Mouse (Mus musculus): ENCODE data around the gene Ror1. TPM values are rescaled to one million over a fixed set of nuclear protein-coding genes. Genes with fewer than 3 reads are reported as not detected.

Ror1 gene
- total and polyA plus RNA-seq, 2 experiments from 2014 or later: 10.3 to 17.5 TPM

- Histone ChIP-seq H3K27me3 (ENCODE audit: control insufficient read depth, insufficient read depth, low read length) (no peaks in the 10 kb centered on the region), H3K27ac (ENCODE audit: low read depth) (no peak overlapping the region), H3K9me3 (replicated peaks; ENCODE audit: control insufficient read depth, low read length) (no peaks in the 10 kb centered on the region), H3K4me1 (ENCODE audit: control insufficient read depth, insufficient read depth) (no peaks in the 10 kb centered on the region), H3K36me3 (replicated peaks; ENCODE audit: control insufficient read depth, insufficient read depth, low read length) (no peaks in the 10 kb centered on the region), H3K4me3 (ENCODE audit: low read depth, low read length) (no peak overlapping the region), H3K4me2 (ENCODE audit: low read depth, low read length) (no peak overlapping the region), H3K9ac (replicated peaks; ENCODE audit: low read depth, low read length) (no peak overlapping the region)
- TF ChIP-seq EP300 (IDR thresholded peaks at IDR 0.05; ENCODE audit: low read depth): no peak
- no peak for TF ChIP-seq CTCF (IDR thresholded peaks at IDR 0.05; ENCODE audit: low read depth)
- ATAC-seq (ENCODE audit: insufficient read depth, low read depth): no peak
- 89% methylated on average over 4 of the region's 4 CpGs for WGBS
- no peak for DNase-seq (ENCODE audit: low spot score)
Measured at GRCm38 (mm10) chr4:100273807-100274480, 178.4 kb downstream of the Ror1 start.

GRCm38 (mm10) chr4:100276482-100276881 lies 180.9 kb downstream of the Ror1 start:
- no peaks in the 10 kb centered on the region for H3K9me3 ChIP-seq (replicated peaks; ENCODE audit: control insufficient read depth, low read length)
- no peak overlapping the region for H3K9ac ChIP-seq (replicated peaks; ENCODE audit: low read depth, low read length)
- H3K4me1 ChIP-seq (ENCODE audit: control insufficient read depth, insufficient read depth): no peaks in the 10 kb centered on the region
- no peaks in the 10 kb centered on the region for H3K27me3 ChIP-seq (ENCODE audit: control insufficient read depth, insufficient read depth, low read length)
- TF ChIP-seq EP300 (IDR thresholded peaks at IDR 0.05; ENCODE audit: low read depth) (no peak), CTCF (IDR thresholded peaks at IDR 0.05; ENCODE audit: low read depth) (no peak)
- 74% methylated on average over 7 of the region's 7 CpGs for WGBS
- no peak overlapping the region for H3K4me2 ChIP-seq (ENCODE audit: low read depth, low read length)
- H3K4me3 ChIP-seq (ENCODE audit: low read depth, low read length): no peak overlapping the region
- DNase-seq (ENCODE audit: low spot score) (no peak), ATAC-seq (ENCODE audit: insufficient read depth, low read depth) (no peak)
- no peak overlapping the region for H3K27ac ChIP-seq (ENCODE audit: low read depth)
- no peaks in the 10 kb centered on the region for H3K36me3 ChIP-seq (replicated peaks; ENCODE audit: control insufficient read depth, insufficient read depth, low read length)

- no peaks in the 10 kb centered on the region for H3K4me1 ChIP-seq (ENCODE audit: control insufficient read depth, insufficient read depth)
- H3K36me3 ChIP-seq (replicated peaks; ENCODE audit: control insufficient read depth, insufficient read depth, low read length): no peaks in the 10 kb centered on the region
- no peak overlapping the region for H3K4me2 ChIP-seq (ENCODE audit: low read depth, low read length)
- ATAC-seq (ENCODE audit: insufficient read depth, low read depth) (no peak), DNase-seq (ENCODE audit: low spot score) (no peak)
- no peak overlapping the region for H3K9ac ChIP-seq (replicated peaks; ENCODE audit: low read depth, low read length)
- H3K27me3 ChIP-seq (ENCODE audit: control insufficient read depth, insufficient read depth, low read length): no peaks in the 10 kb centered on the region
- no peak for TF ChIP-seq EP300 (IDR thresholded peaks at IDR 0.05; ENCODE audit: low read depth)
- TF ChIP-seq CTCF (IDR thresholded peaks at IDR 0.05; ENCODE audit: low read depth): no peak
- H3K27ac ChIP-seq (ENCODE audit: low read depth): no peak overlapping the region
- WGBS: 65% methylated on average over 1 of the region's 1 CpGs
- H3K9me3 ChIP-seq (replicated peaks; ENCODE audit: control insufficient read depth, low read length): no peaks in the 10 kb centered on the region
- H3K4me3 ChIP-seq (ENCODE audit: low read depth, low read length): no peak overlapping the region
Measured at GRCm38 (mm10) chr4:100276970-100277369, 181.4 kb downstream of the Ror1 start.

- ATAC-seq (ENCODE audit: insufficient read depth, low read depth): no peak
- no peaks in the 10 kb centered on the region for H3K36me3 ChIP-seq (replicated peaks; ENCODE audit: control insufficient read depth, insufficient read depth, low read length)
- 74% methylated on average over 8 of the region's 8 CpGs for WGBS
- TF ChIP-seq CTCF (IDR thresholded peaks at IDR 0.05; ENCODE audit: low read depth): no peak
- no peak overlapping the region for H3K4me3 ChIP-seq (ENCODE audit: low read depth, low read length)
- H3K9ac ChIP-seq (replicated peaks; ENCODE audit: low read depth, low read length): no peak overlapping the region
- H3K27me3 ChIP-seq (ENCODE audit: control insufficient read depth, insufficient read depth, low read length): no peaks in the 10 kb centered on the region
- H3K4me1 ChIP-seq (ENCODE audit: control insufficient read depth, insufficient read depth): 0 out of 2 replicates have a peak, but pooled peaks cover 12% of the 10 kb centered on the region
- no peaks in the 10 kb centered on the region for H3K9me3 ChIP-seq (replicated peaks; ENCODE audit: control insufficient read depth, low read length)
- no peak overlapping the region for H3K27ac ChIP-seq (ENCODE audit: low read depth)
- DNase-seq (ENCODE audit: low spot score): no peak
- no peak overlapping the region for H3K4me2 ChIP-seq (ENCODE audit: low read depth, low read length)
Measured at GRCm38 (mm10) chr4:100283171-100283880, 187.7 kb downstream of the Ror1 start.

- DNase-seq (ENCODE audit: low spot score) (peak; percentile 54), ATAC-seq (ENCODE audit: insufficient read depth, low read depth) (peak; percentile 89)
- 0 out of 2 replicates have a peak, but pooled peaks cover 12% of the 10 kb centered on the region for H3K4me1 ChIP-seq (ENCODE audit: control insufficient read depth, insufficient read depth)
- H3K36me3 ChIP-seq (replicated peaks; ENCODE audit: control insufficient read depth, insufficient read depth, low read length): no peaks in the 10 kb centered on the region
- no peak overlapping the region for H3K9ac ChIP-seq (replicated peaks; ENCODE audit: low read depth, low read length)
- TF ChIP-seq CTCF (IDR thresholded peaks at IDR 0.05; ENCODE audit: low read depth) (no peak), EP300 (IDR thresholded peaks at IDR 0.05; ENCODE audit: low read depth) (peak; percentile 88)
- H3K27me3 ChIP-seq (ENCODE audit: control insufficient read depth, insufficient read depth, low read length): no peaks in the 10 kb centered on the region
- H3K27ac ChIP-seq (ENCODE audit: low read depth): peak overlapping the region; percentile 37
- no peaks in the 10 kb centered on the region for H3K9me3 ChIP-seq (replicated peaks; ENCODE audit: control insufficient read depth, low read length)
- 24% methylated on average over 6 of the region's 6 CpGs for WGBS
- 0 out of 2 replicates have a peak overlapping the region, but pooled peaks have one; percentile 5 for H3K4me3 ChIP-seq (ENCODE audit: low read depth, low read length)
- peak overlapping the region; percentile 25; the same call in 1 of the 2 replicates for H3K4me2 ChIP-seq (ENCODE audit: low read depth, low read length)
Measured at GRCm38 (mm10) chr4:100284528-100284927, 188.9 kb downstream of the Ror1 start.
